20 mouse cellular contexts compared by ENCODE assay signal in genomic region chr13:110436692-110437091, GRCm38 (mm10). TPM values are rescaled to one million over a fixed set of nuclear protein-coding genes. Genes with fewer than 3 reads are reported as not detected.
DNase-seq lines count a peak whose midpoint lies in the region; ATAC-seq and TF ChIP-seq lines count a peak whose summit lies in the region.
"Had no signal": no experiment of that assay in that cellular context is flagged by ENCODE, and none has a peak within 500 bp of the region (broad histone marks: within the 10 kb centered on the region; RNA-seq: fewer than 3 reads in every experiment).

No protein-coding gene starts in this region.

- TF ChIP-seq CTCF in kidney, postnatal 0 days (IDR thresholded peaks at IDR 0.05; ENCODE audit: low read depth), result no peak

- WGBS in embryonic facial prominence, embryonic 14.5 days, result 51% methylated on average over 7 of the region's 7 CpGs
- 71% methylated on average over 7 of the region's 7 CpGs for WGBS in embryonic facial prominence, embryonic 10.5 days
- 62% methylated on average over 7 of the region's 7 CpGs for WGBS in kidney, postnatal 0 days

- DNase-seq in embryonic facial prominence, embryonic 14.5 days (ENCODE audit: low spot score), result peak; percentile 37
- DNase-seq in embryonic facial prominence, embryonic 10.5 days (ENCODE audit: low spot score), result no peak
- DNase-seq in kidney, postnatal 0 days (ENCODE audit: low spot score), result peak; percentile 42
- no peak for DNase-seq in kidney, postnatal 25 days
- DNase-seq in retina, embryonic 14.5 days (ENCODE audit: low spot score), result peak; percentile 11
- no peak for DNase-seq in retina, postnatal 1 day
- DNase-seq in MN1 (ENCODE audit: low spot score), result no peak
- DNase-seq: adrenal gland, postnatal 36 days; cerebellum, adult 9-10 months; kidney, adult 11 months; kidney, postnatal 14 days; layer of hippocampus, postnatal 36 days; right cerebral cortex, postnatal 14 days had no signal

- no peak overlapping the region for H3K27ac ChIP-seq in embryonic facial prominence, embryonic 14.5 days (replicated peaks; ENCODE audit: low read depth, low read length)
- H3K27ac ChIP-seq in embryonic facial prominence, embryonic 10.5 days (replicated peaks), result no peak overlapping the region
- H3K27ac ChIP-seq in kidney, postnatal 0 days, result no peak overlapping the region
- H3K27ac ChIP-seq: hindbrain, embryonic 10.5 days; hindbrain, postnatal 0 days; midbrain, embryonic 12.5 days; neural tube, embryonic 15.5 days had no signal

- no peaks in the 10 kb centered on the region for H3K27me3 ChIP-seq in embryonic facial prominence, embryonic 14.5 days (replicated peaks; ENCODE audit: control insufficient read depth, insufficient read depth, low read length)
- H3K27me3 ChIP-seq in embryonic facial prominence, embryonic 10.5 days (replicated peaks; ENCODE audit: low read depth, poor library complexity, severe bottlenecking), result no peaks in the 10 kb centered on the region
- H3K27me3 ChIP-seq in kidney, postnatal 0 days (ENCODE audit: insufficient read depth, low read length), result no peaks in the 10 kb centered on the region
- H3K27me3 ChIP-seq: midbrain, embryonic 12.5 days; neural tube, embryonic 15.5 days had no signal

- H3K9me3 ChIP-seq in embryonic facial prominence, embryonic 14.5 days (ENCODE audit: control insufficient read depth, low read length), result no peaks in the 10 kb centered on the region
- no peaks in the 10 kb centered on the region for H3K9me3 ChIP-seq in embryonic facial prominence, embryonic 10.5 days
- no peaks in the 10 kb centered on the region for H3K9me3 ChIP-seq in kidney, postnatal 0 days (replicated peaks; ENCODE audit: low read length)
- H3K9me3 ChIP-seq: hindbrain, embryonic 10.5 days; midbrain, embryonic 12.5 days; neural tube, embryonic 15.5 days had no signal

- no peak for ATAC-seq in embryonic facial prominence, embryonic 14.5 days (ENCODE audit: low read depth)
- no peak for ATAC-seq in kidney, postnatal 0 days (replicated peaks; ENCODE audit: low FRiP score, low read depth)
- no peak for ATAC-seq in CD4-positive, CD25-positive, alpha-beta regulatory T cell, adult 4 months
- ATAC-seq: hindbrain, postnatal 0 days had no signal

- H3K4me3 ChIP-seq in embryonic facial prominence, embryonic 14.5 days (ENCODE audit: low read depth, low read length), result no peak overlapping the region
- H3K4me3 ChIP-seq in embryonic facial prominence, embryonic 10.5 days, result no peak overlapping the region
- H3K4me3 ChIP-seq in kidney, postnatal 0 days (replicated peaks; ENCODE audit: low read depth, low read length), result no peak overlapping the region
- H3K4me3 ChIP-seq: hindbrain, embryonic 10.5 days; midbrain, embryonic 12.5 days; neural tube, embryonic 15.5 days had no signal

- H3K4me2 ChIP-seq in embryonic facial prominence, embryonic 14.5 days (ENCODE audit: low read depth, low read length), result no peak overlapping the region
- H3K4me2 ChIP-seq in kidney, postnatal 0 days (ENCODE audit: low read length), result no peak overlapping the region
- H3K4me2 ChIP-seq: heart, embryonic 11.5 days; midbrain, embryonic 12.5 days; neural tube, embryonic 15.5 days had no signal

- H3K36me3 ChIP-seq in embryonic facial prominence, embryonic 14.5 days (ENCODE audit: control insufficient read depth, insufficient read depth, low read length), result no peaks in the 10 kb centered on the region
- no peaks in the 10 kb centered on the region for H3K36me3 ChIP-seq in embryonic facial prominence, embryonic 10.5 days (replicated peaks)
- H3K36me3 ChIP-seq in kidney, postnatal 0 days (ENCODE audit: insufficient read depth, low read length), result no peaks in the 10 kb centered on the region
- H3K36me3 ChIP-seq: G1E; hindbrain, embryonic 10.5 days; midbrain, embryonic 12.5 days; neural tube, embryonic 15.5 days had no signal

- no peak overlapping the region for H3K9ac ChIP-seq in embryonic facial prominence, embryonic 14.5 days (ENCODE audit: low read depth, low read length)
- H3K9ac ChIP-seq in kidney, postnatal 0 days (ENCODE audit: low read depth, low read length), result no peak overlapping the region
- H3K9ac ChIP-seq: midbrain, embryonic 12.5 days; neural tube, embryonic 15.5 days had no signal

- no peaks in the 10 kb centered on the region for H3K4me1 ChIP-seq in embryonic facial prominence, embryonic 14.5 days (ENCODE audit: control insufficient read depth, insufficient read depth, low read length)
- no peaks in the 10 kb centered on the region for H3K4me1 ChIP-seq in embryonic facial prominence, embryonic 10.5 days
- no peaks in the 10 kb centered on the region for H3K4me1 ChIP-seq in kidney, postnatal 0 days (replicated peaks; ENCODE audit: insufficient read depth, low read length)
- H3K4me1 ChIP-seq: hindbrain, embryonic 10.5 days; midbrain, embryonic 12.5 days; neural tube, embryonic 15.5 days had no signal

RNA-seq across cellular contexts. Expression of gene Plk2, which starts 41.8 kb away (rescaled TPM):
- polyA plus RNA-seq in embryonic facial prominence, embryonic 14.5 days (2014; fragmentation: Nextera tagmentation; extraction: Ambion mirVana), result 97.9 and 133 TPM in 2 replicates
- 64.8 and 87.8 TPM in 2 replicates for polyA plus RNA-seq in embryonic facial prominence, embryonic 10.5 days (2016; fragmentation: Nextera tagmentation; extraction: Ambion mirVana)
- polyA plus RNA-seq in kidney, postnatal 0 days (2015; fragmentation: Nextera tagmentation; extraction: Ambion mirVana), result 50.5 and 54.9 TPM in 2 replicates
- polyA plus RNA-seq in CD4-positive, CD25-positive, alpha-beta regulatory T cell, adult 4 months (2017; shearing (Covaris generic)), result 1 to 10 TPM; 1.7 to 4.1 TPM
- polyA plus RNA-seq: G1E had no signal

Comparison
In these comparisons a context has a peak if more than half of its experiments do, and no peak if none do; other contexts are left out.
1. DNase-seq: peak in embryonic facial prominence, embryonic 14.5 days (single experiment), kidney, postnatal 0 days (single experiment) and retina, embryonic 14.5 days (single experiment); none in embryonic facial prominence, embryonic 10.5 days (single experiment), kidney, postnatal 25 days (0 of 2), retina, postnatal 1 day (single experiment) and MN1 (single experiment).
2. RNA of gene Plk2, which starts 41.8 kb away (polyA plus RNA-seq): 97.9 to 133 TPM in embryonic facial prominence, embryonic 14.5 days, 64.8 to 87.8 TPM in embryonic facial prominence, embryonic 10.5 days and 50.5 to 54.9 TPM in kidney, postnatal 0 days; 1.7 to 4.1 TPM in CD4-positive, CD25-positive, alpha-beta regulatory T cell, adult 4 months; every median in the first group is over 10 times any median in the second.